Mouse (Mus musculus): ENCODE results near the gene Nt5e.

DNA sequence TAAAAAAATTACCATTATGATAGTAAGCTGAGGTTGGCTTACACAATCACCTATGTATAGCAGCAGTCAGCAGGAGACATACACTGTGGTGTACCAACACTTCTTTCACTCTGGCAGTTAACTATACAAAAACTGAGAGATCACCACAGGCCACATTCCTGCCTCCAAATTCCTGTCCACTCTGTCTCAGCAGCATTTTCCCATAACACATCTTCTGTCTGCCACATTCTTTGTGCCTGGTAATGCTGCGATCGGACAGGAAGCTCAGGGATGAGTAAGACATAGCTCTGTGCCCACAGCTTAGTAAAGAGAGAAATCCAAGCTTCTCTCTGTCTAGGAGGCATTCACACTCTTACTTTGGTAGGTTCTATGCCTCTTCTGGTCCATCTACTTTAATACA is 46.0 kb downstream of the Nt5e start:
- TF ChIP-seq CTCF (conservative IDR thresholded peaks at IDR 0.05; ENCODE audit: insufficient read depth, insufficient read length, low read depth, low read length) = no peak
- no peak for TF ChIP-seq POLR2A (IDR thresholded peaks at IDR 0.05; ENCODE audit: low read depth, low read length)

All from kidney, adult 2 months (tissue).